5 mouse cellular contexts compared by ENCODE assay signal in genomic region chr3:16724371-16725100, GRCm38 (mm10).
DNase-seq lines count a peak whose midpoint lies in the region; TF ChIP-seq lines count a peak whose summit lies in the region.
"Not testable (repeated sequence)": the region's sequence is repeated elsewhere in the genome, so short reads cannot be mapped to it uniquely, and the experiment has no call there.

No protein-coding gene starts in this region.

- not testable (repeated sequence) for H3K4me3 ChIP-seq in ES-Bruce4 (ENCODE audit: low read depth, low read length); kidney, adult 2 months (ENCODE audit: insufficient read depth, low read depth, low read length)
- peak overlapping the region in 1 of 2 experiments; percentile 8; a peak in 1 of 4 replicates for H3K4me3 ChIP-seq in ES-E14 (ENCODE audit: insufficient read depth in 1 of 2, low read depth in 1 of 2, low read length in 2 of 2, poor library complexity in 1 of 2, severe bottlenecking in 1 of 2)

- 82% methylated on average over 6 of the region's 6 CpGs for WGBS in kidney, adult 2 months

- not testable (repeated sequence) for TF ChIP-seq POLR2A in ES-Bruce4 (IDR thresholded peaks at IDR 0.05; ENCODE audit: insufficient read depth, low read length); kidney, adult 2 months (IDR thresholded peaks at IDR 0.05; ENCODE audit: low read depth, low read length)

- not testable (repeated sequence) for H3K4me1 ChIP-seq in ES-Bruce4 (ENCODE audit: control insufficient read depth, insufficient read depth, low read length); ES-E14 (ENCODE audit: control insufficient read depth in 2 of 2, insufficient read depth in 2 of 2, low read length in 2 of 2, poor library complexity in 1 of 2); kidney, adult 2 months (ENCODE audit: control insufficient read depth, insufficient read depth, low read length)

- not testable (repeated sequence) for H3K36me3 ChIP-seq in ES-Bruce4 (ENCODE audit: control insufficient read depth, insufficient read depth, low read length, poor library complexity, severe bottlenecking); ES-E14 (ENCODE audit: control insufficient read depth, insufficient read depth, low read length, poor library complexity, severe bottlenecking); kidney, adult 2 months (ENCODE audit: control insufficient read depth, insufficient read depth, low read length)

- TF ChIP-seq EP300 in ES-Bruce4 (IDR thresholded peaks at IDR 0.05; ENCODE audit: insufficient read depth, low read depth, low read length) = 0 out of 2 replicates have a peak, but pooled peaks have one; percentile 44

- H3K27ac ChIP-seq in ES-Bruce4 (ENCODE audit: insufficient read depth, low read length) (peak overlapping the region; percentile 61), ES-E14 (ENCODE audit: insufficient read depth, low read depth, low read length, poor library complexity, severe bottlenecking) (peak overlapping the region; percentile 92)
- H3K27ac ChIP-seq in kidney, adult 2 months (ENCODE audit: insufficient read depth, low read depth, low read length) = not testable (repeated sequence)

- DNase-seq in ES-E14 (ENCODE audit: low read depth, low spot score) (peak; percentile 56), ZHBTc4 (ENCODE audit: low read depth, low spot score) (peak; percentile 89)
- DNase-seq in kidney, adult 2 months = peak; percentile 38
- peak; percentile 75 for DNase-seq in kidney, adult 9 months

- TF ChIP-seq CTCF in ES-Bruce4 (IDR thresholded peaks at IDR 0.05; ENCODE audit: low read depth, low read length); kidney, adult 2 months (conservative IDR thresholded peaks at IDR 0.05; ENCODE audit: insufficient read depth, insufficient read length, low read depth, low read length): not testable (repeated sequence)

- H3K27me3 ChIP-seq in ES-Bruce4 (ENCODE audit: control insufficient read depth, insufficient read depth, low read length, poor library complexity, severe bottlenecking); kidney, adult 2 months (replicated peaks; ENCODE audit: control insufficient read depth, insufficient read depth, low read length): not testable (repeated sequence)

- H3K9me3 ChIP-seq in ES-Bruce4 (replicated peaks; ENCODE audit: control insufficient read depth, insufficient read depth, low read length, poor library complexity, severe bottlenecking) = peaks cover 14% of the 10 kb centered on the region
- not testable (repeated sequence) for H3K9me3 ChIP-seq in ES-E14 (ENCODE audit: control insufficient read depth, insufficient read depth, low read depth, low read length)

- in situ Hi-C loops in ES-E14 (cut with MboI; ENCODE audit: low sequenced_read_pairs in 2 of 2, unreplicated experiment in 2 of 2) = not testable (repeated sequence)

- H3K9ac ChIP-seq in ES-Bruce4 (ENCODE audit: low read depth, poor library complexity, severe bottlenecking); ES-E14 (ENCODE audit: insufficient read depth, low read depth, low read length, poor library complexity, severe bottlenecking): not testable (repeated sequence)

TF ChIP-seq in ES-E14, 5 proteins besides CTCF, POLR2A, EP300 and RAD21:
- TF ChIP-seq ZNF384 (IDR thresholded peaks at IDR 0.05; ENCODE audit: low read depth, low read length) = peak; percentile 39; the same call in 1 of the 2 replicates

Comparison
In these comparisons a context has a peak if more than half of its experiments do, and no peak if none do; other contexts are left out.
1. DNase-seq: peak in every context shown above with its lines; median percentile 89 in ZHBTc4; 75 in kidney, adult 9 months; 56 in ES-E14; 38 in kidney, adult 2 months.